Mouse (Mus musculus) cerebellum, adult 11-12 months (tissue): ENCODE measurements around the gene Gcnt1.

Experiments
- DNase-seq: peaks from one replicate; pipeline ENCODE4 v3.0.0; 2022

Gcnt1 gene

DNA sequence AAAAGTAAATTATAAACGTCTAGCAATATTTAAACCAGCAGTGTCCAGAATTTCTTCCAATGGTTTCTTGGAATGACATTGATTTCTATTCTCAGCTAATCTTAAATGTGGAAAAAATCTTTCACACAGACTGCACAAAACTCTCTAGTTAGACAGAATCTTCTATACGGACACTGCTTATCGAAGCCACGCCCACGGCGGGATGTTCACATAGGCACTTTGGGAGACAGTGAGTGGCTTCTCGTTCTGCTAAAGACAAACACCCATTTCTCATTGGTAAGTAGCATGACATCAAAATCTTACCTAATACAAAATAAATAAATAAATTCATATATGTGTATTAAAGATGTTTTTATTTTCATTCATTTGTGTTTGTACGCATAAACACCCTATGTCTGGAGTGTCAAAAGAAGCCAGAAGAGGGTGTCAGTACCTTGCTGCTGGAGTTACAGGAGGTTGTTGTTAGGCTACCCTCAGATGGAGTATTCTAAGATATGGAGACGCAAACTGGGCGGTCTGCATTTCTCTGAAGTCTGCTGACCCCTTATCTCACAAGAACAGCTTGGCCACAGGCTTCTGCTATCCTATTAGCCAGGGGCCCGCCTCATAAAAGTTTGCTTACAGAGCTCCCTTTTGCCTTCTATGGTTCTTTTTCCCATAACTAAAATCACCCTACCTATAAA lies 49.5 kb downstream of the Gcnt1 start:
- no peak for DNase-seq

- DNase-seq = no peak
Observed at GRCm38 (mm10) chr19:17319770-17320169, 52.9 kb downstream of the Gcnt1 start.

- no peak for DNase-seq
Observed at GRCm38 (mm10) chr19:17318733-17319132, 53.9 kb downstream of the Gcnt1 start.

- DNase-seq = no peak
Observed at GRCm38 (mm10) chr19:17316311-17317003, 56.2 kb downstream of the Gcnt1 start.

DNA sequence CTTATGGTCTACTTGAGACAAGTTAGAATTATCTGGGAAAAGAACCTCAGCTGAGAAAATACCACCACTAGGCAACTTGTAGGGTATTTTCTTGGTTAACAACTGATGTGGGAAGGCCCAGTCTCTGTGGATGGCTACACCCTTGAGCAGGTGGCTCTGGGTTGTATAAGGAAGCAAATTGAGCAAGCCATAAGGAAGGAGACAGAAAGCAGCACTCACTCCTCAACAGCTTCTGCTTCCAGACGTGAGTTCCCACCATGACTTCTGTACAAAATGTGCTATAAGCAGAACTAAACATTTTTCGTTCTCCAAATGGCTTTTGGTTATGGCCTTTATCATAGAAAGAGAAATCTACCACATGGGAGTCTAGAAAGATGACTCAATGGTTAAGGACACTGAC lies 58.2 kb downstream of the Gcnt1 start:
- DNase-seq = no peak

- no peak for DNase-seq
Observed at GRCm38 (mm10) chr19:17313766-17314165, 58.9 kb downstream of the Gcnt1 start.

- DNase-seq = no peak
Observed at GRCm38 (mm10) chr19:17312671-17313180, 59.9 kb downstream of the Gcnt1 start.

GRCm38 (mm10) chr19:17311501-17311900 lies 61.1 kb downstream of the Gcnt1 start:
- DNase-seq = no peak

- no peak for DNase-seq
Observed at GRCm38 (mm10) chr19:17311031-17311430, 61.6 kb downstream of the Gcnt1 start.

- no peak for DNase-seq
Observed at GRCm38 (mm10) chr19:17296081-17296480, 76.6 kb downstream of the Gcnt1 start.

DNA sequence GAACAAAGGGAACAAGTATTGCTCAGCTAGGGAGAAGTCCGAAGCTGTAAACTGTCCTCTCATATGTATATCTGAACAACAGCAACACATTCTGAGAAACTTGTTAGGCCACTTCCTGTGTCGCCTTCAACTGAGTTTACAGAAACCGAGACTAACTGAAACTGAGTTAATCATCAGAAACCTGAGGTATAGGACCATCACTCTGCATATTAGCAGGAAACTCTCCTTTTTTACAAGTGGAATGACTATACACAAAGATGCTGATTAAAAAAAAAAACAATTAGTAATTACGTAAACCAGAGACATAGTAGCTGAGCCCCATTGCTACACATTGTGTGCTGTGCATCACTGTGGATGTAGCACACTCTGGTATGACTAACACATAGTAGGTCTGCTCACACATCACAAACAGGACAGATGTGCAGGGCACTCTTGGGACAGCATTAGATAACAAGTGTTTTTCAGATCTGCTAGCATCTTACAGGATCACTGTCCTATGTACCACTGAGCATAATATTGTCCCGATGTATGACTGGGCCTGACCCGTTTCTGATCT lies 77.4 kb downstream of the Gcnt1 start:
- DNase-seq = no peak

GRCm38 (mm10) chr19:17294136-17294535 lies 78.5 kb downstream of the Gcnt1 start:
- no peak for DNase-seq

DNA sequence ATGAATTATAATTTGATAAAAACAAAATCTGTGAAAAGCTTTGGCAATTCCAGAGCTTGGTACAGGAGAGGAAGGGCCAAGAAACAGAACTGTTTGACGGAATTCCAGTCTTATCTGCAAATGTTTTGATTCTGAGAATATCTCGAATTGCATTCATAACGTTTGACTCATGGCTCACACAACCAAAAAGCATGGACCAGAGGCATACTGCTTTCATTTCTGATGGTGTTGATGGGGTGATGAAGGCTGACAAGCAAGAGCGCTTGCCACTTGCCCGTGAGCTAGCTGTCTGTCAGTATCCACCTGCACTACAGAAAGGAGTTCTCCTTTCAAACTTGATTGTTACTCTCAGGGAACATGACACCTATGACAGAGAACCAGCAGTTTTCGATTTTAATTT lies 83.1 kb downstream of the Gcnt1 start:
- DNase-seq = no peak

DNA sequence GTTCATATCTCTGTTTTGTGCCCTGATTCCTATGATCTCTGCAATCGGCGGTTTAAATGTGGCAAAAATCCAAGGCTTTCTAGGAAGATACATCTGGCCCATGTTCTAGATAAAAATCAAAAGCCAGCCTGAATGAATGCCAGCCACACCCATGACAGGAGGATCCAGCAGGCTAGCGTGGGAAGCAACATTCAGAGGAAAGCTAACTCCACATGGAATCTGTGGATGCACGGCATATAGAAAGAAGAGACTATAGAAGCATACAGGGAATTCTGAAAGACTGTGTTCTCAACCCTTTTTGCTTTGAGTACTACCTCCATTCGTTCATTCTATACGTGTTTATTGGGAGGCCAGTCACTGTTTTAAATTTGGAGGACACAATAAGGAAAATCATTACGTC lies 86.6 kb downstream of the Gcnt1 start:
- no peak for DNase-seq

GRCm38 (mm10) chr19:17283317-17283716 lies 89.3 kb downstream of the Gcnt1 start:
- DNase-seq = no peak

DNA sequence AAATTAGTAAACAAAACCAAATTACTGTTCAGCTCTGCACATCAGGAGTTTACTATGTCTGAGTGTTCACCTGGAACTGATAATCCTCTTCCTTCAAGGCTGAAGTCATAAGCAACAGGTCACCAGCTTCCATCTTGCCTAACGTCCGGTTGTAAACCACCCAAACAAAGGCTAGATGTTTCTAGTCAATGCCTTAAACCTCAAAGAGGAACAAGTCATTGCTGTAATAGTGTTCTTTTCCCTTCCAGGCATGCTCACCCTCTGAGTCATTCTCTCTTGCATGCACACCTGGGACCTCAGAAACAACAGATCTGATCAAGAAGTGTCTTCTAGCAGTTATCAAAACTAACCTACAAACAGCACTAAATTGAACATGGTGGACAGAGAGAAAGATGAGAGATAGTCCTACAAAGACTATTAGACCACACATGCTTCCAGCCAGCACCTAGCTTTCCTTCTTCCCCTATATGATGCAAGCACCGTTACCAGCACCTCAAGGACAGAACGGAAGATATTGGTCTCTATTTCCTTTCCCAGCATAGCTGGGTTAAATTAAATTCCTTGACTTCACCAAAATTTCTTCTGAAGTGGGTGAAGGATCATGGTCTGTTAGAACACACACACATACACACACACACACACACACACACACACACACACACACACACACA lies 94.1 kb downstream of the Gcnt1 start:
- DNase-seq = no peak
